Mouse (Mus musculus) inflammation-experienced regulatory T-cells, adult 6 months (primary cell): ENCODE data around the gene 1600014C23Rik. TPM values are rescaled to one million over a fixed set of nuclear protein-coding genes. Genes with fewer than 3 reads are reported as not detected.

ENCODE experiments used
- ATAC-seq: one replicate; pipeline ENCODE4 v1.8.0; 2017
- polyA plus RNA-seq, 3 experiments: library from polyadenylated mRNA; unstranded; fragments of 100-300 nt; shearing (Covaris generic); gene quantifications; one replicate each; pipeline ENCODE4 v1.2.1; 2017

The 1600014C23Rik gene
- polyA plus RNA-seq, 3 experiments from 2014 or later, result not detected

GRCm38 (mm10) chr17:45726249-45726648 is 7.4 kb downstream of the 1600014C23Rik start:
- no peak for ATAC-seq

- no peak for ATAC-seq
These were observed 9.1 kb downstream of the 1600014C23Rik start for GRCm38 (mm10) chr17:45724574-45724921.

- ATAC-seq, result peak; percentile 68
These were observed 9.7 kb downstream of the 1600014C23Rik start for GRCm38 (mm10) chr17:45723732-45724573.

- ATAC-seq, result peak; percentile 52
These were observed 15.3 kb downstream of the 1600014C23Rik start for GRCm38 (mm10) chr17:45718323-45718722.

- ATAC-seq, result no peak
These were observed 22.1 kb downstream of the 1600014C23Rik start for GRCm38 (mm10) chr17:45711525-45711924.

GRCm38 (mm10) chr17:45710407-45710806 is 23.2 kb downstream of the 1600014C23Rik start:
- no peak for ATAC-seq

GRCm38 (mm10) chr17:45709829-45710228 is 23.8 kb downstream of the 1600014C23Rik start:
- ATAC-seq, result no peak

- ATAC-seq, result no peak
These were observed 25.5 kb downstream of the 1600014C23Rik start for GRCm38 (mm10) chr17:45708179-45708578.

GRCm38 (mm10) chr17:45707376-45707775 is 26.3 kb downstream of the 1600014C23Rik start:
- ATAC-seq, result no peak

GRCm38 (mm10) chr17:45706796-45707195 is 26.8 kb downstream of the 1600014C23Rik start:
- ATAC-seq, result no peak

GRCm38 (mm10) chr17:45703187-45703586 is 30.5 kb downstream of the 1600014C23Rik start:
- ATAC-seq, result no peak

GRCm38 (mm10) chr17:45702254-45702653 is 31.4 kb downstream of the 1600014C23Rik start:
- ATAC-seq, result no peak

GRCm38 (mm10) chr17:45701236-45701591 is 32.4 kb downstream of the 1600014C23Rik start:
- ATAC-seq, result no peak

GRCm38 (mm10) chr17:45700496-45701235 is 33.0 kb downstream of the 1600014C23Rik start:
- no peak for ATAC-seq

GRCm38 (mm10) chr17:45699039-45699740 is 34.5 kb downstream of the 1600014C23Rik start:
- no peak for ATAC-seq

GRCm38 (mm10) chr17:45698368-45698767 is 35.3 kb downstream of the 1600014C23Rik start:
- ATAC-seq, result no peak

- no peak for ATAC-seq
These were observed 36.7 kb downstream of the 1600014C23Rik start for GRCm38 (mm10) chr17:45696981-45697380.

- ATAC-seq, result no peak
These were observed 38.2 kb downstream of the 1600014C23Rik start for GRCm38 (mm10) chr17:45695227-45696120.

GRCm38 (mm10) chr17:45693812-45694565 is 39.7 kb downstream of the 1600014C23Rik start:
- no peak for ATAC-seq

- no peak for ATAC-seq
These were observed 41.5 kb downstream of the 1600014C23Rik start for GRCm38 (mm10) chr17:45692159-45692558.

- no peak for ATAC-seq
These were observed 43.6 kb downstream of the 1600014C23Rik start for GRCm38 (mm10) chr17:45690044-45690443.
